Mouse (Mus musculus): ENCODE measurements around the gene Fcgrt. TPM values are rescaled to one million over a fixed set of nuclear protein-coding genes. Genes with fewer than 3 reads are reported as not detected.
"Not testable (repeated sequence)": the region's sequence is repeated elsewhere in the genome, so short reads cannot be mapped to it uniquely, and the experiment has no call there.

The Fcgrt gene
- 16.1 and 18.3 TPM in 2 replicates for polyA plus RNA-seq (2014; fragmentation: Nextera tagmentation; extraction: Ambion mirVana)

DNA sequence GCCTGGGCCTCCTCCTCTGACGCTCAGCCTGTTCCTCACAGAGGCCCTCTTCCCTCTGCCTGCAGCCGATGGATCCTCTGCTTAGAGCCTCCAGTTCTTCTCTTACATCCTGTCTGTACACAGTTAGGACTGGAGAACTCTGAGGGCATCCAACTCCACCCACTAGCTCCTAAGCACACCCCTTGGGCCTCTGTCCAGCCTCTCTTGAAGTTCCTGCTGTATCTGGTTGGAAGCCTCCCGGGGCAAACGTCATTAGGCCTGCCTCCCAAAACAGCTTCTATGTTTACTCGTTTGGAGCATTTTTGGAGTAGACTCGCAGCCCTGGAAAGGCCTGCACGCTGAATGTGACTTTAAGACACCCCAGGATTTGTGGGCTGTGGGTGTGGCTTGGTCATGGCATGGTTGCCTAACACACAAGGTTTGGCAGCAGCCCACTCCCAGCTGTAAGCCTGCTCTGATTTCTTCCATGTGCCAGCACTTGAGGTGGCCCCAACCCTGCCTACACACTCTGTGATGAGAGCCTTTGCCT lies at the start of gene Fcgrt:
Fcgrt (minus strand) TSS at position 200 of the 529 bp plus-strand sequence.
- H3K4me1 ChIP-seq (ENCODE audit: control insufficient read depth, insufficient read depth, low read length), result no peaks in the 10 kb centered on the region
- H3K36me3 ChIP-seq (ENCODE audit: control insufficient read depth, insufficient read depth, low read length), result no peaks in the 10 kb centered on the region
- no peak within 1 kb of the TSS for H3K4me2 ChIP-seq
- DNase-seq (ENCODE audit: low spot score, missing footprints) (no peak), ATAC-seq (ENCODE audit: low FRiP score) (no peak)
- no peaks in the 10 kb centered on the region for H3K27me3 ChIP-seq (ENCODE audit: control insufficient read depth, insufficient read depth, low read length)
- H3K27ac ChIP-seq (ENCODE audit: low read depth, low read length), result no peak within 1 kb of the TSS
- H3K9me3 ChIP-seq (ENCODE audit: control insufficient read depth, low read length), result no peaks in the 10 kb centered on the region
- H3K9ac ChIP-seq (ENCODE audit: low read length), result no peak within 1 kb of the TSS; the same call in 1 of the 2 replicates
- no peak within 1 kb of the TSS for H3K4me3 ChIP-seq (ENCODE audit: low read depth, low read length)
- WGBS, result 79% methylated on average over 7 of the region's 7 CpGs

DNA sequence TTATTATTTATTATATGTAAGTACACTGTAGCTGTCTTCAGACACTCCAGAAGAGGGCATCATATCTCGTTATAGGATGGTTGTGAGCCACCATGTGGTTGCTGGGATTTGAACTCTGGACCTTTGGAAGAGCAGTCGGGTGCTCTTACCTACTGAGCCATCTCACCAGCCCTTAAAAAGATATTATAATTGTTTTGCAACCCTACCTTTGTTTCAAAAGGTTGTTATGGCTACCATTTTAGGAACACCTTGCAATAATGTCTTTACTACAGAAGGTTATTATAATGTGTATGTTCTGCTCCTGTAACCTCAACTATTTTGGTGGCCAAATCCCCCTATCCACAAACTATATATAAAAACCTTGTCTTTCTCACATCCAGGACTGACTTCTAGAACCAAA lies 49.4 kb upstream of the Fcgrt start:
- peak overlapping the region; percentile 56; the same call in 1 of the 2 replicates for H3K4me3 ChIP-seq (ENCODE audit: low read depth, low read length)
- 91% methylated on average over 2 of the region's 2 CpGs for WGBS

GRCm38 (mm10) chr7:45151303-45151702 lies 47.7 kb upstream of the Fcgrt start:
- Histone ChIP-seq H3K4me3 (ENCODE audit: low read depth, low read length) (no peak overlapping the region), H3K9ac (ENCODE audit: low read length) (no peak overlapping the region), H3K4me2 (no peak overlapping the region), H3K36me3 (ENCODE audit: control insufficient read depth, insufficient read depth, low read length) (no peaks in the 10 kb centered on the region), H3K27me3 (ENCODE audit: control insufficient read depth, insufficient read depth, low read length) (no peaks in the 10 kb centered on the region), H3K4me1 (ENCODE audit: control insufficient read depth, insufficient read depth, low read length) (peaks cover 11% of the 10 kb centered on the region), H3K27ac (ENCODE audit: low read depth, low read length) (no peak overlapping the region), H3K9me3 (ENCODE audit: control insufficient read depth, low read length) (no peaks in the 10 kb centered on the region)
- no peak for DNase-seq (ENCODE audit: low spot score, missing footprints)
- ATAC-seq (ENCODE audit: low FRiP score), result no peak
- 82% methylated on average over 11 of the region's 11 CpGs for WGBS

More for the DNA sequence above, 49.4 kb upstream of the Fcgrt start:
- H3K27ac ChIP-seq (ENCODE audit: low read depth, low read length); H3K36me3 ChIP-seq (ENCODE audit: control insufficient read depth, insufficient read depth, low read length); H3K9me3 ChIP-seq (ENCODE audit: control insufficient read depth, low read length); H3K27me3 ChIP-seq (ENCODE audit: control insufficient read depth, insufficient read depth, low read length); DNase-seq (ENCODE audit: low spot score, missing footprints); H3K9ac ChIP-seq (ENCODE audit: low read length); ATAC-seq (ENCODE audit: low FRiP score): not testable (repeated sequence)
- H3K4me1 ChIP-seq (ENCODE audit: control insufficient read depth, insufficient read depth, low read length), result peaks cover 11% of the 10 kb centered on the region
- peak overlapping the region; percentile 73; the same call in 1 of the 2 replicates for H3K4me2 ChIP-seq

GRCm38 (mm10) chr7:45150321-45150720 lies 46.7 kb upstream of the Fcgrt start:
- Histone ChIP-seq H3K4me2 (no peak overlapping the region), H3K9me3 (ENCODE audit: control insufficient read depth, low read length) (no peaks in the 10 kb centered on the region), H3K9ac (ENCODE audit: low read length) (no peak overlapping the region), H3K4me3 (ENCODE audit: low read depth, low read length) (no peak overlapping the region), H3K27me3 (ENCODE audit: control insufficient read depth, insufficient read depth, low read length) (no peaks in the 10 kb centered on the region), H3K27ac (ENCODE audit: low read depth, low read length) (no peak overlapping the region), H3K36me3 (ENCODE audit: control insufficient read depth, insufficient read depth, low read length) (no peaks in the 10 kb centered on the region), H3K4me1 (ENCODE audit: control insufficient read depth, insufficient read depth, low read length) (peaks cover 11% of the 10 kb centered on the region)
- DNase-seq (ENCODE audit: low spot score, missing footprints) (no peak), ATAC-seq (ENCODE audit: low FRiP score) (no peak)
- WGBS, result 58% methylated on average over 4 of the region's 4 CpGs

DNA sequence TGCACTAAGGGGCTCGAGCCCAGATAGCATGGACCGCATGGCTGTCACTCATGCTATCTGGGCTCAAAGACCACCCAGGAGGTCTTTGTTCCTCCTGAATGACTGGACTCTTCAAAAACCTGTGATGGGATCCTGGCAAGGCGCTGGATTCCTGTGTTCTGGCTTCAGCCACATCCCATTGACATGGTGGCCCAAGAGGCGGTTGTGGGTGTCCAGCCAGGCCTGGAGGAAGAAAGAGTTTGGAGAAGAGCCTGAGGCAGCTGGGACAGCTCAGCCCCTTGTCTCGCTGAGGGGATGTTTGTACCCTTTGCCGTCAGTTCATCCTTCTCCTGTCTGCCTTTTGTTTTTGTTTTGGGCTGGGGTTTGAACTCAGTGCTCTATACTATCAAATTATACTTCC lies 45.9 kb upstream of the Fcgrt start:
- 26% methylated on average over 6 of the region's 6 CpGs for WGBS
- no peak for ATAC-seq (ENCODE audit: low FRiP score)
- Histone ChIP-seq H3K27ac (ENCODE audit: low read depth, low read length) (no peak overlapping the region), H3K4me1 (ENCODE audit: control insufficient read depth, insufficient read depth, low read length) (peaks cover 9% of the 10 kb centered on the region), H3K4me3 (ENCODE audit: low read depth, low read length) (no peak overlapping the region), H3K27me3 (ENCODE audit: control insufficient read depth, insufficient read depth, low read length) (no peaks in the 10 kb centered on the region), H3K36me3 (ENCODE audit: control insufficient read depth, insufficient read depth, low read length) (no peaks in the 10 kb centered on the region; the same call in 1 of the 2 replicates), H3K9ac (ENCODE audit: low read length) (no peak overlapping the region), H3K4me2 (no peak overlapping the region), H3K9me3 (ENCODE audit: control insufficient read depth, low read length) (no peaks in the 10 kb centered on the region)
- DNase-seq (ENCODE audit: low spot score, missing footprints), result no peak

DNA sequence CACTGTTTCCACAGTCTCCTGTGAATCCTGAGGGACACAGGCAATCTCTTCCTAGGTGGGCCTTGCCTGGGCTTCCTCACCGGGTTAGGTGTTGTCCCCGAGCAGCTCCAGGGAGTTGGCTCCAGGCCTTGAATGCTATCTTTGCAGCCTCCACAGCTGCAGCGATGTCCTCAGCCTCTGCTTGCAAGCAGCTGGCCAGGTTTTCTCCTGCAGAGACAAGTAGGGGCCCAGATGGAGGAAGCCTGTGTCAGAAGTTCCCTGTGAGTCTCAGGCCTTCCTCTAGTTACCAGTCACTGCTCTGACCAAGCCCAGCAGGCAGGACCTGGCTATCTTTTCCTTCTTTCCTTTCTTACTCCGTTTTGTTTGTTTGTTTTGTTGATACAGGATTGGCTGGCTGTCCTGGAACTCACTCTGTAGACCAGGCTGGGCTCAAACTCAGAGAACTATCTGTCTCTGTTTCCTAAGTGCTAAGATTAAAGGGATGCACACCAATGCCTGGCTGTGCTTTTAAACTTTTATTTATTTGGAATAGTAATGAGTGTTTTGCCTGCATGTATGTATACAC lies 45.0 kb upstream of the Fcgrt start:
- Histone ChIP-seq H3K9me3 (ENCODE audit: control insufficient read depth, low read length) (no peaks in the 10 kb centered on the region), H3K9ac (ENCODE audit: low read length) (no peak overlapping the region), H3K27ac (ENCODE audit: low read depth, low read length) (no peak overlapping the region), H3K4me3 (ENCODE audit: low read depth, low read length) (no peak overlapping the region), H3K4me1 (ENCODE audit: control insufficient read depth, insufficient read depth, low read length) (peaks cover 8% of the 10 kb centered on the region), H3K4me2 (no peak overlapping the region), H3K36me3 (ENCODE audit: control insufficient read depth, insufficient read depth, low read length) (no peaks in the 10 kb centered on the region; the same call in 1 of the 2 replicates), H3K27me3 (ENCODE audit: control insufficient read depth, insufficient read depth, low read length) (no peaks in the 10 kb centered on the region)
- DNase-seq (ENCODE audit: low spot score, missing footprints) (no peak), ATAC-seq (ENCODE audit: low FRiP score) (no peak)
- WGBS, result 69% methylated on average over 4 of the region's 4 CpGs

- WGBS, result 94% methylated on average over 11 of the region's 11 CpGs
- no peaks in the 10 kb centered on the region; the same call in 1 of the 2 replicates for H3K36me3 ChIP-seq (ENCODE audit: control insufficient read depth, insufficient read depth, low read length)
Measured at GRCm38 (mm10) chr7:45147899-45148298, 44.2 kb upstream of the Fcgrt start.

GRCm38 (mm10) chr7:45147267-45147666 lies 43.6 kb upstream of the Fcgrt start:
- H3K36me3 ChIP-seq (ENCODE audit: control insufficient read depth, insufficient read depth, low read length), result no peaks in the 10 kb centered on the region; the same call in 1 of the 2 replicates
- ATAC-seq (ENCODE audit: low FRiP score) (no peak), DNase-seq (ENCODE audit: low spot score, missing footprints) (no peak)
- no peaks in the 10 kb centered on the region for H3K9me3 ChIP-seq (ENCODE audit: control insufficient read depth, low read length)
- H3K4me2 ChIP-seq, result no peak overlapping the region
- no peaks in the 10 kb centered on the region for H3K27me3 ChIP-seq (ENCODE audit: control insufficient read depth, insufficient read depth, low read length)
- H3K4me3 ChIP-seq (ENCODE audit: low read depth, low read length), result no peak overlapping the region
- H3K9ac ChIP-seq (ENCODE audit: low read length), result no peak overlapping the region
- WGBS, result 94% methylated on average over 11 of the region's 11 CpGs
- no peak overlapping the region for H3K27ac ChIP-seq (ENCODE audit: low read depth, low read length)
- peaks cover 3% of the 10 kb centered on the region; the same call in 1 of the 2 replicates for H3K4me1 ChIP-seq (ENCODE audit: control insufficient read depth, insufficient read depth, low read length)

More at GRCm38 (mm10) chr7:45147899-45148298, 44.2 kb upstream of the Fcgrt start:
- H3K27ac ChIP-seq (ENCODE audit: low read depth, low read length), result no peak overlapping the region
- H3K4me3 ChIP-seq (ENCODE audit: low read depth, low read length), result no peak overlapping the region
- H3K9ac ChIP-seq (ENCODE audit: low read length), result no peak overlapping the region
- no peak for DNase-seq (ENCODE audit: low spot score, missing footprints)
- peaks cover 3% of the 10 kb centered on the region; the same call in 1 of the 2 replicates for H3K4me1 ChIP-seq (ENCODE audit: control insufficient read depth, insufficient read depth, low read length)
- no peak overlapping the region for H3K4me2 ChIP-seq
- H3K27me3 ChIP-seq (ENCODE audit: control insufficient read depth, insufficient read depth, low read length), result no peaks in the 10 kb centered on the region
- no peaks in the 10 kb centered on the region for H3K9me3 ChIP-seq (ENCODE audit: control insufficient read depth, low read length)
- ATAC-seq (ENCODE audit: low FRiP score), result no peak

DNA sequence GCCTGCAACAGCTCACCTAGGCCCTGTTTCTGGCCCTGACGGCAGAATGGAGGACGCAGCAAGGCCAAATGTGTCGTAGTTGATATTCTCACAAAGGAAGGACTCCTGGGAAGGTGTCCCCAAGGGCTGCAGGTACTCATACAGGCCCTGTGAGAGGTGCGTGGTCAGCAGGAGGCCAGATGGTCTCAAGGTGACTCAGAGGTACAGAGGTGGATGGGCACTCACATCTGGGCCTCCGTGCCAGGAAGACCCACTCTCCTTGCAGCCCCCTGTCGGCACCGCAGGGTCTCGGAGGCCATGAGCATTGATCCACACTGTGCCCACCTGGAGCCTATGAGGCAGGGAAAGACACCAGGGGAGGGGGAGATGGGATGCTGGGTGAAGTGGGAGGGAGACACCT lies 41.8 kb upstream of the Fcgrt start:
- no peak overlapping the region for H3K4me3 ChIP-seq (ENCODE audit: low read depth, low read length)
- DNase-seq (ENCODE audit: low spot score, missing footprints) (no peak), ATAC-seq (ENCODE audit: low FRiP score) (no peak)
- WGBS, result 95% methylated on average over 8 of the region's 8 CpGs
- H3K4me1 ChIP-seq (ENCODE audit: control insufficient read depth, insufficient read depth, low read length), result peaks cover 3% of the 10 kb centered on the region; the same call in 1 of the 2 replicates
- no peaks in the 10 kb centered on the region for H3K27me3 ChIP-seq (ENCODE audit: control insufficient read depth, insufficient read depth, low read length)
- H3K9me3 ChIP-seq (ENCODE audit: control insufficient read depth, low read length), result no peaks in the 10 kb centered on the region
- H3K4me2 ChIP-seq, result no peak overlapping the region
- H3K9ac ChIP-seq (ENCODE audit: low read length), result no peak overlapping the region
- no peak overlapping the region for H3K27ac ChIP-seq (ENCODE audit: low read depth, low read length)
- H3K36me3 ChIP-seq (ENCODE audit: control insufficient read depth, insufficient read depth, low read length), result no peaks in the 10 kb centered on the region; the same call in 1 of the 2 replicates

Data from midbrain, embryonic 11.5 days (tissue).